Mouse (Mus musculus) hindbrain, embryonic 11.5 days (tissue): ENCODE measurements around the gene Adgrl3. TPM values are rescaled to one million over a fixed set of nuclear protein-coding genes. Genes with fewer than 3 reads are reported as not detected.
A peak's percentile ranks its signal among the peaks of the same experiment; 100 is the strongest.

Experiments
- ATAC-seq: fragments of 200-750 bp; cut with Nextera tagmentation; 2 replicates; pipeline ENCODE4 v1.8.0; 2017; ENCODE audit warnings: mild to moderate bottlenecking, moderate TSS enrichment, moderate library complexity; ENCODE audit not compliant: low FRiP score
- DNase-seq: peaks from one replicate; pipeline ENCODE4 v3.0.0-alpha.2; 2015; ENCODE audit warnings: low spot score
- H3K27ac ChIP-seq: fragments of 300-500 bp; sonication (generic); 2 replicates; pipeline ENCODE4 v1.5.1; 2014; ENCODE audit warnings: mild to moderate bottlenecking, low read depth, low read length
- H3K27me3 ChIP-seq: fragments of 300-500 bp; sonication (generic); 2 replicates; pipeline ENCODE4 v1.6.1; 2014; ENCODE audit warnings: mild to moderate bottlenecking, low read length, moderate library complexity, mixed read lengths; ENCODE audit not compliant: control insufficient read depth, insufficient read depth
- H3K36me3 ChIP-seq: fragments of 300-500 bp; sonication (generic); 2 replicates; pipeline ENCODE4 v1.6.1; 2014; ENCODE audit warnings: mild to moderate bottlenecking, low read length, moderate library complexity, mixed read lengths; ENCODE audit not compliant: control insufficient read depth, insufficient read depth
- H3K4me1 ChIP-seq: fragments of 300-500 bp; sonication (generic); replicated peaks from 2 replicates; pipeline ENCODE4 v1.6.1; 2014; ENCODE audit warnings: low read length, mixed read lengths; ENCODE audit not compliant: control insufficient read depth, insufficient read depth
- H3K4me2 ChIP-seq: fragments of 300-500 bp; sonication (generic); replicated peaks from 2 replicates; pipeline ENCODE4 v1.6.1; 2014; ENCODE audit warnings: mild to moderate bottlenecking, low read depth, low read length
- H3K4me3 ChIP-seq: fragments of 300-500 bp; sonication (generic); 2 replicates; pipeline ENCODE4 v1.5.1; 2014; ENCODE audit warnings: low read depth, low read length
- H3K9ac ChIP-seq: fragments of 300-500 bp; sonication (generic); 2 replicates; pipeline ENCODE4 v1.6.1; 2014; ENCODE audit warnings: low read depth, low read length
- H3K9me3 ChIP-seq: fragments of 300-500 bp; sonication (generic); 2 replicates; pipeline ENCODE4 v1.6.1; 2016; ENCODE audit warnings: low read length; ENCODE audit not compliant: control insufficient read depth
- WGBS: fragments of 180-500 bp; shearing (Covaris S2); extraction: QIAGEN DNeasy Blood & Tissue Kit; methylation state at CpG from one replicate; pipeline ENCODE4 v1.1.7; 2014; 5-methylcytosine and 5-hydroxymethylcytosine counted together
- polyA plus RNA-seq: library from polyadenylated mRNA; unstranded; fragments of >200 nt; fragmentation: Nextera tagmentation; extraction: Ambion mirVana; gene quantifications from 2 replicates; pipeline ENCODE4 v1.2.1, GENCODE M21; 2014

Adgrl3 gene
- polyA plus RNA-seq, 1 experiment from 2014 or later: 40.2 TPM

DNA sequence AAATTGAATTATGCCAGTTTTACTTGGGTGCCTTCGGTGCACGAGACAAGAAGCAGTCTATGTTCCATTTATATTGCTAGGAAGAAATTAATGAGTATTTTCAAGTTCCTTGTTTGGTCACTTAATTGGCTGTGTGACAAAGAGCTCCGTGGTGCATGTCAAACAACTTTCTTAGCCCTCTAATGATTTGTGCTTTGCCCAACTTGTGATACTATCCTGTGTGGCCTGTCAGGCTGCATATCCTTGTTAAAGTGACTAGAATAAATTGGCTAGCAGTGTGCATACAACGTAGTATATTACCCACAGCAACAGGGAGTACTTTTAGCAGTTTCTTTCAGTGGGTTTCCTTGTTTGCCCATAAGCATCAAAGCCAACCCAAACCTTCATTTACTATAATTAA is 651.1 kb downstream of the Adgrl3 start:
- Histone ChIP-seq H3K36me3 (no peaks in the 10 kb centered on the region), H3K4me3 (no peak overlapping the region), H3K4me2 (no peak overlapping the region), H3K9ac (no peak overlapping the region), H3K9me3 (no peaks in the 10 kb centered on the region), H3K27ac (no peak overlapping the region), H3K27me3 (no peaks in the 10 kb centered on the region), H3K4me1 (no peaks in the 10 kb centered on the region)
- ATAC-seq (no peak), DNase-seq (no peak)
- 71% methylated on average over 4 of the region's 4 CpGs for WGBS

DNA sequence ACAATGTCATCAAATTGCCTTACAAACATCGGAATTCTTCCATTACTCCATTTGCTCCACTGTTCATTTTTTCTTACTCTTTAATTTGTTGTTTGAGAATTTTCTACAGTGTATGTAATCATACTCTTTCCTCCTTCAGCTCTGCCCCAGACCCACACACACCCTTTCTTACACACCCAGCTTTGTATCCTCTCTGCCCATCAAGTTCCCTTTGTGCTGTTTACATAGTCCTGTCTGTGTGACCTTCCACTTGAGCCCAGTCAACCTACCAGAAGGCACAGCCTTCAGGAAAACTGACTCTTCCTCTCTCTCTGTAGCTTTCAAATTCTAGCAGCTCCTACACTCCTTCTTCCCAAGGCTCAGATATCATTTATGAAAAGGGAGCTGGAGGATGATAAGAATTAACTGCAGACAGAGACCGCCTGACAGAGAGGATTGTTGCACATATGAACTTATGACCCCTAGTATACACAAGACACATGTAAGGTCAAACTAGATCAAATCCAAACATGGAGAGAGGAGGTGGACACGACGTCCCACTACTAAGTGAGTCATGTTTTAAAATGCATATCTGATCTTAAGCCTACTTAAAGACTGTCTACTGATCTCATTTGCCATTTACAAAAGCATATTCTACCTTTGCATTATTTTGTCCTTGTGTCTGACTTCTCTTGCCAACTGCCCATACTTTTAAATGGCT is 654.5 kb downstream of the Adgrl3 start:
- ATAC-seq: no peak
- 82% methylated on average over 4 of the region's 4 CpGs for whole genome bisulfite sequencing

DNA sequence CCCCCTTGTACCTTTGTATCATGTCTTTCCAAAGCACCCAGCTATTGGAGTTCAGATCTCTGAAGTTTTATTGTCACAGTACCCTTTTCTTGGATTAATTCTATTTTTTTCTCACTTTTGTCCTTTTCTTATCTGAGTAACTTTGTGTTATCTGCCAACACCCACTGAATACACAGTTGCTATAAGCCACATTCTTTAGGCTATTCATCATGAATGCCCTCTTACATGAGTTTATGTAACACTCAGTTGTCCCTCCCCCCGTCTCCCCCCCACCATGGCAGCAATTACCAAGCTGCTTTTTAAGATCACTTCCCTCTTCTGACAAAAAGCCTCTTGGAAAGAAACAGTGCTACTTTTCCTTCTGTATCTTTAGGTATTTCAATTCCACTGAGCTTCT is 655.0 kb downstream of the Adgrl3 start:
- 54% methylated on average over 1 of the region's 1 CpGs for whole genome bisulfite sequencing
- H3K4me1 ChIP-seq: no peaks in the 10 kb centered on the region
- no peak for ATAC-seq
- H3K4me2 ChIP-seq: no peak overlapping the region
- no peaks in the 10 kb centered on the region for H3K36me3 ChIP-seq
- H3K27me3 ChIP-seq: no peaks in the 10 kb centered on the region
- no peaks in the 10 kb centered on the region for H3K9me3 ChIP-seq
- no peak overlapping the region for H3K27ac ChIP-seq
- no peak overlapping the region for H3K9ac ChIP-seq
- no peak for DNase-seq
- no peak overlapping the region for H3K4me3 ChIP-seq

More for the DNA sequence above, 654.5 kb downstream of the Adgrl3 start:
- H3K27ac ChIP-seq: no peak overlapping the region
- no peaks in the 10 kb centered on the region for H3K36me3 ChIP-seq
- no peak overlapping the region for H3K9ac ChIP-seq
- H3K27me3 ChIP-seq: no peaks in the 10 kb centered on the region
- no peak overlapping the region for H3K4me3 ChIP-seq
- H3K4me1 ChIP-seq: no peaks in the 10 kb centered on the region
- H3K4me2 ChIP-seq: no peak overlapping the region
- no peaks in the 10 kb centered on the region for H3K9me3 ChIP-seq
- no peak for DNase-seq

DNA sequence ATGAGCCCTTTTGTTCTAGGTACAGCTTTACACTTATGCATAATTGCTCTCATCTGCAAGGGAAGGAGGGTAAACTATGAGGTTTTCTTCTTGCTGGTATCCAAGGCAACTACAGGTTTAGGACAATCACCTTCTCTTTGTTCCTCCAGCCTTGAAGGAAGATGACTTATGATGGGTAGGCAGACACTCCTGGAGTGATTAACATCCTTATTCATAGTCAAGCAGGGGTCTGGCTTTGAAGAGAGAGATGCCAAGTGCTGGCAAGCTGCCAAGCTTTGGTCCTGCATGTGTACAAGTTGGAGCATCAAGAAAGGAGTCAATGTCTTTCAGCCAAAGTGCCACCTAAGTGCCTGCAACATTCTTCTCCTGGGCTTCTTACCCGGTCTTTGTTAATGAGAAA is 657.0 kb downstream of the Adgrl3 start:
- no peaks in the 10 kb centered on the region for H3K9me3 ChIP-seq
- 93% methylated on average over 1 of the region's 1 CpGs for WGBS
- H3K36me3 ChIP-seq: no peaks in the 10 kb centered on the region
- no peak overlapping the region for H3K4me2 ChIP-seq
- H3K4me1 ChIP-seq: no peaks in the 10 kb centered on the region
- H3K27me3 ChIP-seq: no peaks in the 10 kb centered on the region
- no peak overlapping the region for H3K27ac ChIP-seq
- ATAC-seq (no peak), DNase-seq (no peak)
- H3K9ac ChIP-seq: no peak overlapping the region
- no peak overlapping the region for H3K4me3 ChIP-seq

DNA sequence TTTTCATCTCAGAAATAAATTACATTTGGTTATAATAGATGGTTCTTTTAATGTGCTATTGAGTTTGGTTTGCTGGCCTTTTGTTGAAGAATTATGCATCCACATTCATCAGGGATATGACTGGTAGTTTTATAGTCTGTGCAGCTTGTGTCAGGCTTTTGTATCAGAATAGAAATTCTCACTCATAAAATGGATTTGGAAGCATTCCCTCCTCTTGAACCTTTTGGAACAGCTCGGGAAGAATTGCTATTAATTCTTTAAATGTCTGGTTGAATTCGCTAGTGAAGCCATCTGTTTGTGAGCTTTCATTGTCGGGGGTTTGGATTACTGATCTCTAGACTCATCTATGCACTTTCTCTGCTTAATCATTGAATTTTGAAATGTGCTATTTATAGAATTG is 666.3 kb downstream of the Adgrl3 start:
- no peaks in the 10 kb centered on the region for H3K4me1 ChIP-seq
- H3K4me3 ChIP-seq: no peak overlapping the region
- DNase-seq (no peak), ATAC-seq (no peak)
- H3K9me3 ChIP-seq: no peaks in the 10 kb centered on the region
- no peaks in the 10 kb centered on the region for H3K27me3 ChIP-seq
- H3K9ac ChIP-seq: no peak overlapping the region
- no peak overlapping the region for H3K27ac ChIP-seq
- 90% methylated on average over 3 of the region's 3 CpGs for WGBS
- H3K4me2 ChIP-seq: no peak overlapping the region
- H3K36me3 ChIP-seq: no peaks in the 10 kb centered on the region

DNA sequence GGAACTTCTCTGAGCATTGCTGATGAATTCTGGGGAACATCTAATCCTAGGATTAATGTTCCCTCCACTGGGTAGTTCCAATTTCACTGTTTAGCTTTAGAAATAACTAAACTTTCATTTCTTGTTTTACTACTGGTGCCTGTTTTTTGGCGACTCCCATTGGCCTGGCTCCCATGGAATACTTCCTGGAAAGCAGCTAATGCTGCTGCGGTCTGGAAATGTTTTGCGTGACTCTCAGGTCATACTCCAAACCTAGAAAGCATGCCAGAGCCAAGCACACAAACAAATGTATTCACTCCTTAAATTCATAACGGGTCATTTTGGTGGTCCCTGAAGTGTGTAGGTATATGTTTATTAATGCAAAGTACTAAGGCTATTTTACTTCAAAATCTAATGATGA is 666.9 kb downstream of the Adgrl3 start:
- no peak for DNase-seq
- no peak overlapping the region for H3K27ac ChIP-seq
- H3K4me2 ChIP-seq: no peak overlapping the region
- no peaks in the 10 kb centered on the region for H3K36me3 ChIP-seq
- no peaks in the 10 kb centered on the region for H3K27me3 ChIP-seq
- H3K9me3 ChIP-seq: no peaks in the 10 kb centered on the region
- no peak overlapping the region for H3K4me3 ChIP-seq
- no peaks in the 10 kb centered on the region for H3K4me1 ChIP-seq
- H3K9ac ChIP-seq: no peak overlapping the region
- 90% methylated on average over 4 of the region's 4 CpGs for WGBS
- ATAC-seq: no peak

DNA sequence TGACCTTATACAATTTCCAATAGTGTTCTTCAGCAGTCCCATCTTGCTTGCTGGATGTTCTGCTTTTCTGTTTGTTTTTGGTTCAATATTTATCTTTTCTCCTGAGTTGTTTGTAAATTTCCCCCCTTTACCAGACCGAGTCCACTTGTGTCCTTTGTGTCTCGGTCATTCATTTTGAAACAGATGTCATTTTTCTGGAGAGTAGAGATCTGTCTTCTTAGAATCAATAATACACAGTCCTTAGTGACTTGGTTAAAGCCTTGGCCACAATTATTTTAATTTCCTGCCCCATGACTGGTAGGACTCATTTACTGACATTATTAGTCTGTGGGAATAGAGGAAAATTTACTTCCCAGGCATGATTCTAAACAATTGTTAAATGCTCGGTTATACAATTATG is 709.7 kb downstream of the Adgrl3 start:
- WGBS: 61% methylated on average over 3 of the region's 3 CpGs

DNA sequence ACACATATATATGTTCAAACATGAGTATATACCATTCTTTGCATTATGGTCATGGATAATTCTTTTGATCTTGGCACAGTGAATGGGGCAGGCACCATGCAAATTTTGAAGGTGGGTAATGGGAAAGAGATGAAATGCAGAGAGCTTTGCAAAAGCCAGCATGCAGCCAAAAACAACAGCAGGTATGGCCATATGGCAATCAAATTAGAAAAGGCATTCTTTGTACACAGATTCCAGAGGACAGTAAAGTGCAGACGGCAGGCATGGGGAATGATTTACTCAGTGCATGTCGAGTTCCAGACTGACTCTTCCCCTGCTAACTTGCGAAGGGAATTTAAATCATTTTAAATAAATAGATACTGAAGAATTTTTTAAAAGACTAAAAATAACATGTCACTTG is 716.1 kb downstream of the Adgrl3 start:
- no peak overlapping the region for H3K4me2 ChIP-seq
- no peak overlapping the region for H3K4me3 ChIP-seq
- H3K4me1 ChIP-seq: no peaks in the 10 kb centered on the region
- ATAC-seq: no peak
- no peaks in the 10 kb centered on the region for H3K27me3 ChIP-seq
- H3K9me3 ChIP-seq: no peaks in the 10 kb centered on the region
- WGBS: 71% methylated on average over 3 of the region's 3 CpGs
- H3K36me3 ChIP-seq: no peaks in the 10 kb centered on the region
- no peak overlapping the region for H3K9ac ChIP-seq
- DNase-seq: no peak
- no peak overlapping the region for H3K27ac ChIP-seq

More for the DNA sequence above, 709.7 kb downstream of the Adgrl3 start:
- Histone ChIP-seq H3K27me3 (no peaks in the 10 kb centered on the region), H3K4me1 (no peaks in the 10 kb centered on the region), H3K4me2 (no peak overlapping the region), H3K27ac (no peak overlapping the region), H3K36me3 (no peaks in the 10 kb centered on the region), H3K9me3 (no peaks in the 10 kb centered on the region), H3K4me3 (no peak overlapping the region), H3K9ac (no peak overlapping the region)
- DNase-seq (peak; percentile 12), ATAC-seq (peak; percentile 57; the same call in 1 of the 2 replicates)

DNA sequence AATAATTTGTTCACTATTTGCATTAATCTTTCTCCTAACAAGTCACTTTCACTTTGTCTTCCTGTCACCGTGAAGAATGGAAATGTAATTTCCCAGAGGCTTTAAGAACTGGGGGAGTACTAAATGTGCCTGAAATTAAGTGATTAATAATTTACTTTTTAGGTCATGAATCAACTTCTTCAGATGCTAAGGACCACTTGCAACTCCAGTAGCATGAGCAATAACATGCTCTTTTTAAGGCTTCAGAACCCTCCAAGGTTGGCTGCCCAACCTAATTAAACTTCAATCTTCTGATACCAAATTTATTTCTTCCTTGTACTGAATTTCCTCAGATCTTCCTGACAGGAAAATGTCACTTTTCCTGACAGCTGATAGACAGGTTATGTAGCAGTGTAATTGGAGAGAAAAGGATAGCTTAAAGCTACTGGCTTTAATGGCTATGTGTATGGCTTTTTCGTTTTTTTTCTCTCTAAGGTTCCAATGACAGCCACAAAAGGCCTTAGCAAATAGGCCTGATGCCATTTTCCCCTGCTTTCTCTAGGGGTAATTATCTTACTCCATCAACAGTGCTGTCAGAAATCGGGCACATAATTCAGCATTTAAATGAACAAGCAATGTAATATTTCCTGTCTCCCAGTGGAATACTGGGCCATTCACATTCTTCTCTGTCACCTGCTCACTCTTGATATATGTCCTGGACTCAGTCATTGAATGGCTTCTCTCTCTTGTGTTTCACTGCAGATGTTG is 718.5 kb downstream of the Adgrl3 start:
- Histone ChIP-seq H3K9ac (no peak overlapping the region), H3K9me3 (no peaks in the 10 kb centered on the region), H3K36me3 (no peaks in the 10 kb centered on the region), H3K4me2 (no peak overlapping the region), H3K27ac (no peak overlapping the region), H3K27me3 (no peaks in the 10 kb centered on the region), H3K4me3 (no peak overlapping the region), H3K4me1 (no peaks in the 10 kb centered on the region)
- peak; percentile 76 for ATAC-seq
- WGBS: 57% methylated on average over 3 of the region's 3 CpGs
- peak; percentile 35 for DNase-seq
